Mouse (Mus musculus) small intestine, adult 2 months (tissue): Measurements from ENCODE around the gene Lgals7. TPM values are rescaled to one million over a fixed set of nuclear protein-coding genes. Genes with fewer than 3 reads are reported as not detected.
A peak's percentile ranks its signal among the peaks of the same experiment; 100 is the strongest.
"Not testable (repeated sequence)": the region's sequence is repeated elsewhere in the genome, so short reads cannot be mapped to it uniquely, and the experiment has no call there.

Experiments used
- H3K27ac ChIP-seq: fragments of 200-500 bp; 2 replicates; pipeline ENCODE4 v1.5.1; 2012; ENCODE audit warnings: low read depth, low read length, control low read depth, inconsistent platforms; ENCODE audit not compliant: insufficient read depth
- H3K27me3 ChIP-seq: fragments of 200-500 bp; 2 replicates; pipeline ENCODE4 v1.6.1; 2012; ENCODE audit warnings: mild to moderate bottlenecking, moderate library complexity, low read length, inconsistent platforms; ENCODE audit not compliant: control insufficient read depth, insufficient read depth
- H3K36me3 ChIP-seq: fragments of 200-500 bp; 2 replicates; pipeline ENCODE4 v1.6.1; 2012; ENCODE audit warnings: mild to moderate bottlenecking, low read length, control low read depth, inconsistent platforms; ENCODE audit not compliant: control insufficient read depth, insufficient read depth
- H3K4me1 ChIP-seq: fragments of 200-500 bp; 2 replicates; pipeline ENCODE4 v1.6.1; 2012; ENCODE audit warnings: low read length, inconsistent platforms, mixed read lengths; ENCODE audit not compliant: control insufficient read depth, insufficient read depth, insufficient read length
- H3K4me3 ChIP-seq: fragments of 200-500 bp; 2 replicates; pipeline ENCODE4 v1.5.1; 2012; ENCODE audit warnings: low read depth, mild to moderate bottlenecking, control low read depth, inconsistent platforms, low read length, moderate library complexity
- CTCF ChIP-seq: fragments of 200-500 bp; IDR thresholded peaks from 2 replicates; pipeline ENCODE4 v1.5.1; 2012; ENCODE audit warnings: low read depth, mild to moderate bottlenecking, control low read depth, inconsistent platforms, low read length, moderate library complexity, mixed read lengths; ENCODE audit not compliant: insufficient replicate concordance, insufficient read length; ENCODE audit errors: extremely low read depth
- POLR2A ChIP-seq: fragments of 200-500 bp; IDR thresholded peaks from 2 replicates; pipeline ENCODE4 v1.6.1; 2012; ENCODE audit warnings: low read depth, mild to moderate bottlenecking, control low read depth, inconsistent platforms, low read length, moderate library complexity
- WGBS: fragments of 180-500 bp; shearing (Covaris S2); methylation state at CpG from one replicate; pipeline ENCODE4 v1.1.7; 2018; 5-methylcytosine and 5-hydroxymethylcytosine counted together
- polyA plus RNA-seq: library from polyadenylated mRNA; depleted of rRNA; stranded (reverse); fragments of >200 nt; gene quantifications from 2 replicates; pipeline ENCODE4 v1.2.3, GENCODE M21; 2012

Gene Lgals7
- polyA plus RNA-seq, 1 experiment: not detected

- H3K27me3 ChIP-seq: no peaks in the 10 kb centered on the region
- H3K36me3 ChIP-seq: no peaks in the 10 kb centered on the region
- no peak for TF ChIP-seq CTCF
- TF ChIP-seq POLR2A: no peak
- H3K4me3 ChIP-seq: no peak overlapping the region
- 88% methylated on average over 4 of the region's 4 CpGs for WGBS
- H3K27ac ChIP-seq: no peak overlapping the region
- H3K4me1 ChIP-seq: no peaks in the 10 kb centered on the region
These were observed 14.2 kb downstream of the Lgals7 start for GRCm38 (mm10) chr7:28877856-28878255.

DNA sequence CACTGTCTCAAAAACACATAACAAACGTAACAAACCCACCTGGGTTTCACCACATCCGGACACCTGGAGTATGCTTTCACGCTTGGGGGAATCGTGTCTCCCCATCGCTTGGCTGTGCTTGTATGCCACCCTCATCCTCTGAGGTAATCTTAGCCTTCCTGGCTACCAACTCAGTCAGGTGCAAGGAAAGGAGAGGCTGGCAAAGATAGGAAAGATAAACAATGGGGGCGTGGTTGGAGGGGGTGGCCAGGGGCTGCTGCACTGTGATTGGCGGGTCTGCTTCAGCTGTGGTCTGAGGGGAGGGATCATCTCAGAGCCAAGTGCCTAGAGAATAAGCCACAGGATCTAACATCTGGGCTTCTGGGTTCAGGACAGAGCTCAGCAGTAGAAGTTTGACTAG, 16.0 kb downstream of the Lgals7 start:
- Histone ChIP-seq H3K36me3 (no peaks in the 10 kb centered on the region), H3K4me1 (no peaks in the 10 kb centered on the region), H3K27ac (no peak overlapping the region), H3K27me3 (no peaks in the 10 kb centered on the region), H3K4me3 (no peak overlapping the region)
- 74% methylated on average over 7 of the region's 7 CpGs for WGBS
- no peak for TF ChIP-seq POLR2A
- no peak for TF ChIP-seq CTCF

DNA sequence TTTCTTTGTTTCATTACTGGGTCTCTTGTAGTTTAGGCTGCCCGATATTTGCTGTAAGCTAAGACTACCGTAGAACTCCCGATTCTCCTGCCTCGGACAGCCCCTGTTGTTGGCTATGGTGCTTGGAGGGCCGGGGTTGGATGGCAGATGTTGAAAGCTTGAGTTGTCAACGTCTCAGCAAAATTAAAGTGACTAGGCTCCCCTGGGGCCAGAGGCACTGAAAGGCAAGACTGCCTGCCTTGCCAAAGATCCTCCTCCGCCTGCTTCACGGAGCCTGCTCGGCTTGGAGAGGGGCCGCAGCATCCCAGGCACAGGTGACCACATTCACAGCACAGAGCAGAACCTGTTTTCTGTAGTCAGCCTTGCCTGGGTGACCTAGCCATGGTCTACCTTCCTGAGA, 16.9 kb downstream of the Lgals7 start:
- Histone ChIP-seq H3K36me3 (no peaks in the 10 kb centered on the region), H3K27ac (no peak overlapping the region), H3K4me3 (no peak overlapping the region), H3K4me1 (no peaks in the 10 kb centered on the region), H3K27me3 (no peaks in the 10 kb centered on the region)
- TF ChIP-seq POLR2A (no peak), CTCF (no peak)
- 88% methylated on average over 10 of the region's 10 CpGs for WGBS

DNA sequence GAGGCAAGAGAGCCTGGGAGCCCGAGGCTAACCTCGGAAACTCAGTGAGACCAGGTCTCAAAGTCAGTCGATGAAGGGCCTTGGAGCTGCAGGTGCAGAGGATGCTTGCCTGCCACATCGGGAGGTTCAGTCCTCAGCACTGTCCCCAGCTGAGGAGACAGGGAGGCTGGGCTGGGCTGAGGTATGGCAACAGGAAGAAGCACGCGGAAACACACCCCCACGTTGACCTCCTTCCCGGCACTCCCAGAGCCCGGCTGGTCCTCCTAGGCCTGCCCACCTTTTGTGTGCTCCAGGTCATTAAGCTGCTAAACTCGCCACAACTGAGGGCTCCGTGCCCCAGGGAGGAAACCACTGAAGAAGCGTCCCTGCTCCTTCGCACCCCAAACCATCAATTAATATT, 17.5 kb downstream of the Lgals7 start, which contains the start of gene Capn12:
Gene Capn12 (plus strand): TSS at position 224 of the 400 bp plus-strand sequence.
- Histone ChIP-seq H3K36me3 (no peaks in the 10 kb centered on the region), H3K4me3 (no peak within 1 kb of the TSS), H3K27ac (no peak within 1 kb of the TSS), H3K4me1 (no peaks in the 10 kb centered on the region), H3K27me3 (no peaks in the 10 kb centered on the region)
- 47% methylated on average over 13 of the region's 13 CpGs for WGBS
- TF ChIP-seq CTCF: no peak

- WGBS: 81% methylated on average over 11 of the region's 11 CpGs
- TF ChIP-seq POLR2A: no peak
- no peak for TF ChIP-seq CTCF
- no peak overlapping the region for H3K4me3 ChIP-seq
- no peaks in the 10 kb centered on the region for H3K36me3 ChIP-seq
- no peaks in the 10 kb centered on the region; the same call in 1 of the 2 replicates for H3K4me1 ChIP-seq
- H3K27me3 ChIP-seq: peaks cover 6% of the 10 kb centered on the region; the same call in 1 of the 2 replicates
- H3K27ac ChIP-seq: no peak overlapping the region
These were observed 19.4 kb downstream of the Lgals7 start for GRCm38 (mm10) chr7:28883039-28883438.

DNA sequence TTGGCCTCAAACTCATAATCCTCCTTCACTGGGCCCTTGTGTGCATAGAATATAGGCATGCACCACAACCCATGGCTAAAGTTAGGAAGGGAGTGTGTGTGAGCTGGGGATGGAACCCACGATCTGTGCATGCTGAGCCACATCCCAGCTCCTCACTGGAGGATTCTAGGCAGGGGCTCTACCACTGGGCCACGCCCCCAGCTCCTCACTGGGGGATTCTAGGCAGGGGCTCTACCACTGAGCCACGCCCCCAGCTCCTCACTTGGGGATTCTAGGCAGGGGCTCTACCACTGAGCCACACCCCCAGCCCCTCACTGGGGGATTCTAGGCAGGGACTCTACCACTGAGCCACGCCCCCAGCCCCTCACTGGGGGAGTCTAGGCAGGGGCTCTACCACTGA, 20.1 kb downstream of the Lgals7 start:
- not testable (repeated sequence) for H3K36me3 ChIP-seq, H3K27me3 ChIP-seq, H3K27ac ChIP-seq, H3K4me1 ChIP-seq, H3K4me3 ChIP-seq
- WGBS: 86% methylated on average over 4 of the region's 4 CpGs

DNA sequence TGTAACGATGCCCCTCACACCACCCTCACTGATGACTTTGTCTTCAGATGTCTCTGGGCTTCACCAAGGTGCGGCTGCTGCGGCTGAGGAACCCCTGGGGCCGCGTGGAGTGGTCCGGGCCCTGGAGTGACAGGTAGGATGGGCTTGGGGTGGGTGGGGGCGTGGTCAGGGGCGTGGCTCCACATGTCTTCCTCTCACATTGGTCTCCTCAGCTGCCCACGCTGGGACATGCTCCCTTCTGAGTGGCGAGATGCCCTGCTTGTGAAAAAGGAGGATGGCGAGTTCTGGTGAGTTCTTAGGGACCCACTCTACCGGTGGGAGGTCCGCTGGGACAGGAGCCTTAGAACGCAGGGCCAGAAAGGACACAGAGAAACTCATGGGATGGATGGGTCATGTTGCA, 22.8 kb downstream of the Lgals7 start:
- Histone ChIP-seq H3K4me3 (no peak overlapping the region), H3K4me1 (no peaks in the 10 kb centered on the region; the same call in 1 of the 2 replicates), H3K27me3 (peaks cover 9% of the 10 kb centered on the region; the same call in 1 of the 2 replicates), H3K27ac (no peak overlapping the region), H3K36me3 (peaks cover 2% of the 10 kb centered on the region; the same call in 1 of the 2 replicates)
- TF ChIP-seq POLR2A: no peak
- TF ChIP-seq CTCF: no peak
- WGBS: 34% methylated on average over 14 of the region's 14 CpGs

- Histone ChIP-seq H3K4me1 (no peaks in the 10 kb centered on the region; the same call in 1 of the 2 replicates), H3K4me3 (peak overlapping the region; percentile 28)
- WGBS: 3% methylated on average over 27 of the region's 27 CpGs
These were observed 25.1 kb downstream of the Lgals7 start for GRCm38 (mm10) chr7:28888701-28889161.

More at GRCm38 (mm10) chr7:28888701-28889161, 25.1 kb downstream of the Lgals7 start:
- Histone ChIP-seq H3K27ac (no peak overlapping the region), H3K36me3 (peaks cover 22% of the 10 kb centered on the region), H3K27me3 (peaks cover 9% of the 10 kb centered on the region; the same call in 1 of the 2 replicates)
- TF ChIP-seq POLR2A (no peak), CTCF (no peak)
